Mouse (Mus musculus): Measurements from ENCODE around the gene Smad6.

GRCm38 (mm10) chr9:63999194-63999593 lies 22.7 kb downstream of the Smad6 start:
- TF ChIP-seq CTCF (IDR thresholded peaks at IDR 0.05), result no peak
- TF ChIP-seq EP300 (IDR thresholded peaks at IDR 0.05), result no peak

All from lung, postnatal 0 days (tissue).